Mouse (Mus musculus): ENCODE results near the gene Rln3. TPM values are rescaled to one million over a fixed set of nuclear protein-coding genes. Genes with fewer than 3 reads are reported as not detected.

Gene Rln3
- 0.45 and 4.9 TPM in 2 replicates for polyA plus RNA-seq (2012; rRNA removed; ENCODE audit: low replicate concordance)

GRCm38 (mm10) chr8:84044900-84045299 is at the start of gene Rln3:
Gene Rln3 (minus strand): TSS chr8:84045000.

GRCm38 (mm10) chr8:84066291-84066930 is 21.6 kb upstream of the Rln3 start, which contains the start of gene Rfx1:
Gene Rfx1 (plus strand): TSS chr8:84066834.

GRCm38 (mm10) chr8:84065037-84065436 is 20.2 kb upstream of the Rln3 start, which contains the start of gene Gm10643:
Gene Gm10643 (minus strand): TSS chr8:84065137.

GRCm38 (mm10) chr8:84042066-84042947 is 2.5 kb downstream of the Rln3 start, which contains the start of gene Il27ra:
Gene Il27ra (minus strand): TSS chr8:84042589.

GRCm38 (mm10) chr8:84021096-84021495 is 23.7 kb downstream of the Rln3 start, which contains the start of gene Palm3:
Gene Palm3 (plus strand): TSS chr8:84021471.

GRCm38 (mm10) chr8:84011705-84012498 is 32.9 kb downstream of the Rln3 start, which contains the start of gene 2210011C24Rik:
Gene 2210011C24Rik (minus strand): TSS chr8:84012171.

GRCm38 (mm10) chr8:84001281-84002000 is 43.4 kb downstream of the Rln3 start, which contains the start of gene 1700067K01Rik:
Gene 1700067K01Rik (plus strand): TSS chr8:84001502.

GRCm38 (mm10) chr8:83997511-83998141 is 47.2 kb downstream of the Rln3 start, which contains the start of gene Samd1:
Gene Samd1 (plus strand): TSS chr8:83997672.

Other genes starting within 250 kb of the Rln3 start
- 40.0 and 49.0 TPM in 2 replicates for gene Adgrl1, start 144.9 kb downstream of the Rln3 start, polyA plus RNA-seq (2012; rRNA removed; ENCODE audit: low replicate concordance)
- gene Gm10644, start 89.8 kb downstream of the Rln3 start, polyA plus RNA-seq (2012; rRNA removed; ENCODE audit: low replicate concordance): 2.4 and 3.7 TPM in 2 replicates
- gene Asf1b, start 89.5 kb downstream of the Rln3 start, polyA plus RNA-seq (2012; rRNA removed; ENCODE audit: low replicate concordance): 8.2 and 20.3 TPM in 2 replicates
- 102 and 146 TPM in 2 replicates for gene Prkaca, start 72.0 kb downstream of the Rln3 start, polyA plus RNA-seq (2012; rRNA removed; ENCODE audit: low replicate concordance)
- gene Samd1, start 47.3 kb downstream of the Rln3 start, polyA plus RNA-seq (2012; rRNA removed; ENCODE audit: low replicate concordance): 46.9 and 49.2 TPM in 2 replicates
- 0.55 TPM in 1 of 2 replicates, not detected in the other for gene 1700067K01Rik, start 43.5 kb downstream of the Rln3 start, polyA plus RNA-seq (2012; rRNA removed; ENCODE audit: low replicate concordance)
- 0.47 and 0.85 TPM in 2 replicates for gene 2210011C24Rik, start 32.8 kb downstream of the Rln3 start, polyA plus RNA-seq (2012; rRNA removed; ENCODE audit: low replicate concordance)
- 0.29 and 0.61 TPM in 2 replicates for gene Palm3, start 23.5 kb downstream of the Rln3 start, polyA plus RNA-seq (2012; rRNA removed; ENCODE audit: low replicate concordance)
- 39.9 and 64.5 TPM in 2 replicates for gene Il27ra, start 2.4 kb downstream of the Rln3 start, polyA plus RNA-seq (2012; rRNA removed; ENCODE audit: low replicate concordance)
- gene Gm10643, start 20.1 kb upstream of the Rln3 start, polyA plus RNA-seq (2012; rRNA removed; ENCODE audit: low replicate concordance): 0.47 and 1.1 TPM in 2 replicates
- gene Rfx1, start 21.8 kb upstream of the Rln3 start, polyA plus RNA-seq (2012; rRNA removed; ENCODE audit: low replicate concordance): 26.0 and 50.0 TPM in 2 replicates
- gene Dcaf15, start 59.8 kb upstream of the Rln3 start, polyA plus RNA-seq (2012; rRNA removed; ENCODE audit: low replicate concordance): 51.1 and 78.9 TPM in 2 replicates
- 3.0 and 7.2 TPM in 2 replicates for gene Podnl1, start 81.0 kb upstream of the Rln3 start, polyA plus RNA-seq (2012; rRNA removed; ENCODE audit: low replicate concordance)
- gene Cc2d1a, start 102.9 kb upstream of the Rln3 start, polyA plus RNA-seq (2012; rRNA removed; ENCODE audit: low replicate concordance): 23.4 and 36.5 TPM in 2 replicates
- 0.98 and 1.0 TPM in 2 replicates for gene 4930432K21Rik, start 103.0 kb upstream of the Rln3 start, polyA plus RNA-seq (2012; rRNA removed; ENCODE audit: low replicate concordance)
- 0.19 and 0.23 TPM in 2 replicates for gene Nanos3, start 140.2 kb upstream of the Rln3 start, polyA plus RNA-seq (2012; rRNA removed; ENCODE audit: low replicate concordance)
- gene Zswim4, start 192.1 kb upstream of the Rln3 start, polyA plus RNA-seq (2012; rRNA removed; ENCODE audit: low replicate concordance): 16.4 and 26.3 TPM in 2 replicates
- 112 and 138 TPM in 2 replicates for gene D8Ertd738e, start 204.7 kb upstream of the Rln3 start, polyA plus RNA-seq (2012; rRNA removed; ENCODE audit: low replicate concordance)
- gene Mri1, start 212.3 kb upstream of the Rln3 start, polyA plus RNA-seq (2012; rRNA removed; ENCODE audit: low replicate concordance): 52.5 and 169 TPM in 2 replicates
- 31.4 and 43.9 TPM in 2 replicates for gene Ccdc130, start 225.4 kb upstream of the Rln3 start, polyA plus RNA-seq (2012; rRNA removed; ENCODE audit: low replicate concordance)

Measured in mammary gland, adult 2 months (tissue).